Mouse (Mus musculus) midbrain, embryonic 12.5 days (tissue): ENCODE data around the gene Adamts15. TPM values are rescaled to one million over a fixed set of nuclear protein-coding genes. Genes with fewer than 3 reads are reported as not detected.

ENCODE experiments used
- ATAC-seq: fragments of 200-750 bp; cut with Nextera tagmentation; 2 replicates; pipeline ENCODE4 v1.8.0; 2017; ENCODE audit warnings: low read depth, moderate TSS enrichment, moderate library complexity; ENCODE audit not compliant: low FRiP score
- H3K27ac ChIP-seq: fragments of 300-500 bp; sonication (generic); replicated peaks from 2 replicates; pipeline ENCODE4 v1.5.1; 2016; ENCODE audit warnings: mild to moderate bottlenecking
- H3K27me3 ChIP-seq: fragments of 300-500 bp; sonication (generic); 2 replicates; pipeline ENCODE4 v1.6.1; 2016; ENCODE audit warnings: mild to moderate bottlenecking
- H3K36me3 ChIP-seq: fragments of 300-500 bp; sonication (generic); 2 replicates; pipeline ENCODE4 v1.6.1; 2016
- H3K4me1 ChIP-seq: fragments of 300-500 bp; sonication (generic); 2 replicates; pipeline ENCODE4 v1.6.1; 2016
- H3K4me2 ChIP-seq: fragments of 300-500 bp; sonication (generic); replicated peaks from 2 replicates; pipeline ENCODE4 v1.6.1; 2016; ENCODE audit warnings: mild to moderate bottlenecking, moderate library complexity
- H3K4me3 ChIP-seq: fragments of 300-500 bp; sonication (generic); 2 replicates; pipeline ENCODE4 v1.5.1; 2016; ENCODE audit warnings: mild to moderate bottlenecking
- H3K9ac ChIP-seq: fragments of 300-500 bp; sonication (generic); replicated peaks from 2 replicates; pipeline ENCODE4 v1.6.1; 2016; ENCODE audit warnings: mild to moderate bottlenecking, moderate library complexity
- H3K9me3 ChIP-seq: fragments of 300-500 bp; sonication (generic); 2 replicates; pipeline ENCODE4 v1.6.1; 2016; ENCODE audit warnings: mild to moderate bottlenecking
- WGBS: fragments of 180-500 bp; shearing (Covaris S2); methylation state at CpG from one replicate; pipeline ENCODE4 v1.1.7; 2016; 5-methylcytosine and 5-hydroxymethylcytosine counted together
- polyA plus RNA-seq: library from polyadenylated mRNA; unstranded; fragments of >200 nt; fragmentation: Nextera tagmentation; extraction: Ambion mirVana; gene quantifications from 2 replicates; pipeline ENCODE4 v1.2.1, GENCODE M21; 2016

The Adamts15 gene
- polyA plus RNA-seq, 1 experiment from 2014 or later, result 8.8 TPM

GRCm38 (mm10) chr9:30919686-30920085 lies 2.6 kb downstream of the Adamts15 start:
- Histone ChIP-seq H3K9ac (no peak overlapping the region), H3K36me3 (no peaks in the 10 kb centered on the region), H3K27me3 (peaks cover 42% of the 10 kb centered on the region), H3K9me3 (no peaks in the 10 kb centered on the region), H3K4me1 (peaks cover 12% of the 10 kb centered on the region), H3K4me3 (no peak overlapping the region), H3K4me2 (no peak overlapping the region), H3K27ac (no peak overlapping the region)
- WGBS, result 91% methylated on average over 9 of the region's 9 CpGs
- no peak for ATAC-seq

DNA sequence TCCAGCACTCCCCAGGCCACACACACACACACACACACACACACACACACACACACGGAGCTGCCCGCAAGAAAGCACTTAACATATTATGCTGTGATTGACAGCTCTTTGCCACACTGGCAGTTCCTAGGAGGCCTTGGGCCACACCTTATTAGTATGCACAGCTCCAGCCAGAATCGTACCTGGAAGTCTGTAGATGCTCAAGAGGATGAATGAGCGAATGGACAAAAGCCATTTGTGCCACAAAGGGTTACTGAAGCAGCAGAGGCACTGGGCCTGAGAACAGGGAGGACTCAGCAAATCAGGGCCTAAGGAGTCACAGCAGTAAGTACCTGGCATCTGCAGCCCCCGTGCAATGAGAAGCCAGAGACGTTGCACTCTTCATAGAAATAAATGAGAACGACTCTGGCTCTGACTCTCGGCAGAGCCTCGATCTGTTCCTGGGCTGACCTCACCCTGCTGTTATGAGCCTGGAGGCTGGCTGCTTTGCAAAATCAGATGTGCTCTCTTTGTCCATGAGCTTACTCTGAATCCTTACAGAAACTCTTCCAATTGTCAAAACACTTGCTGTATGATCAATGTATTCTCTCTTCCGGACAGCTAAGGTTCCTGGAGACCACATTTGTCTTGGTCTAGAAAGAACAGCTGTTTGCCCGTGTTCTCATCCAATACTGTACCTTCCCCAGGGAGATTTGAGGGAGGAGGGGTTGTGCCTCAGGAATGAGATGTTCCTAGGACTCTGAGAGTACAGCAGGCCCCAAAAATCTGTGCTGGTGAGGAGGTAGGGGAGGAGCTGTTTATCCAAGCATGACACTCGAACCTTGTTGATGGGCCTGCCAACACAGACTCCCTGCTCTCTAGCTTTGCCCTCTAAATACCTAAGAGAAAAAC lies 3.5 kb downstream of the Adamts15 start:
- Histone ChIP-seq H3K9ac (no peak overlapping the region), H3K4me2 (no peak overlapping the region), H3K9me3 (no peaks in the 10 kb centered on the region), H3K4me3 (no peak overlapping the region), H3K27me3 (peaks cover 42% of the 10 kb centered on the region), H3K4me1 (peaks cover 12% of the 10 kb centered on the region), H3K27ac (no peak overlapping the region), H3K36me3 (no peaks in the 10 kb centered on the region)
- ATAC-seq, result peak; percentile 19; the same call in 1 of the 2 replicates
- WGBS, result 57% methylated on average over 12 of the region's 12 CpGs

DNA sequence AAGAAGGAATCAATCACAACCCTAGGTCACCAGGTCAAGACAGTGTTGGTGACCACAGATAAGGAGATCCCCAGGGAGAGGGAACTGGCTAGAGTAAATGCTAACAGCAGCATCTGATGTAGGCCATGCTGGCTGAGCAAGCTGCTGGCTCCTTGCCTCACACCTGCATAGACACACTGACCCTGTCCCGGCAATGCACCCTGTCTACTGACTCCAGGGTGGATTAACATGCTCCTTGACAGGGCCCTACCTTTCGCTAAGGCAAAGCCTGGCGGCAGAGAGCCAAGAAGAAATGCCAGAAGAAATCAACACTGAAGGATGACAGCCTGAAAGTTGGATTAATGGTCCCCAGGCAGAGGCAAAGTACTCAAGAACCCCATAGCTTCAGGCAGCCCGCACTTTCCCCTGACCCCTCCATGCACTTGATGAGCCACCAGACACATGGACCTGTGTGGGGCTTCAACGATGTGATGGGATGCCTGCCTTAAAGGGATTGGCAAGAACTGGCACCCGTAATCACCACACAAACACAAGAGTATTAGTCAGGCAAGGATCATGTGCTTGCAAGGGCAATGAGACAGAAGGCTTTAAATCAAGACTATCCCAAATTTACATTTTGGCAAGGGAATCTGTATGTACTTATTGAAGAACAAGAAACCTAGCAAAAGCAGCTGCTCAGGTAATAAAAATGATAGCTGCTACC lies 5.8 kb downstream of the Adamts15 start:
- peaks cover 4% of the 10 kb centered on the region for H3K4me1 ChIP-seq
- no peaks in the 10 kb centered on the region for H3K9me3 ChIP-seq
- H3K4me2 ChIP-seq, result no peak overlapping the region
- H3K27ac ChIP-seq, result no peak overlapping the region
- no peak for ATAC-seq
- peaks cover 19% of the 10 kb centered on the region for H3K27me3 ChIP-seq
- H3K9ac ChIP-seq, result no peak overlapping the region
- no peaks in the 10 kb centered on the region for H3K36me3 ChIP-seq
- H3K4me3 ChIP-seq, result no peak overlapping the region
- WGBS, result 93% methylated on average over 6 of the region's 6 CpGs

DNA sequence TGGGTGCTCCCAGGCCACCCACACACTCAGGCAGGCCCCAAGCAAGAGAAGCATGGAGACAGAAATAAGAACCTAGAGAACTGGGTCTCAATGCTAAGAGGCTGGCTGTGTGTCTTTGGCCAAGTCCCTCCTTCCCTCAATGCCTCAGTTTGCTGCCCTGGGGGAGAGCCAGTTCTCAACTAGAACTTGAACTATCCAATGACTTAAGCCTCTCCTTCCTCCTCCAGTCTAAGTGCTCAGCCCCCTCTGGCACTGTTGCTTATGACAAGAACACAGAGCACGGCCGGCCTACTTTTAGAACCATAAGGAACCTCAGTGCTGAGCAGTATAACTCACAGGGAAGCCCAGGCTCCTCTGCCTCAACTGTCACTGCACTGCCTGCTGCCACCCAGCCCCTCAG lies 8.0 kb downstream of the Adamts15 start:
- H3K27me3 ChIP-seq, result peaks cover under 1% of the 10 kb centered on the region; the same call in 1 of the 2 replicates
- no peak overlapping the region for H3K27ac ChIP-seq
- H3K4me3 ChIP-seq, result no peak overlapping the region
- WGBS, result 86% methylated on average over 2 of the region's 2 CpGs
- H3K9ac ChIP-seq, result no peak overlapping the region
- H3K4me2 ChIP-seq, result no peak overlapping the region
- no peaks in the 10 kb centered on the region for H3K36me3 ChIP-seq
- ATAC-seq, result no peak
- no peaks in the 10 kb centered on the region for H3K9me3 ChIP-seq
- 0 out of 2 replicates have a peak, but pooled peaks cover 2% of the 10 kb centered on the region for H3K4me1 ChIP-seq

- 75% methylated on average over 3 of the region's 3 CpGs for WGBS
- H3K36me3 ChIP-seq, result no peaks in the 10 kb centered on the region
- no peak overlapping the region for H3K4me2 ChIP-seq
- no peak overlapping the region for H3K4me3 ChIP-seq
- H3K9me3 ChIP-seq, result no peaks in the 10 kb centered on the region
- no peak for ATAC-seq
- H3K4me1 ChIP-seq, result 0 out of 2 replicates have a peak, but pooled peaks cover under 1% of the 10 kb centered on the region
- H3K27me3 ChIP-seq, result no peaks in the 10 kb centered on the region
- H3K9ac ChIP-seq, result no peak overlapping the region
- H3K27ac ChIP-seq, result no peak overlapping the region
Observed at GRCm38 (mm10) chr9:30913429-30913828, 8.8 kb downstream of the Adamts15 start.

DNA sequence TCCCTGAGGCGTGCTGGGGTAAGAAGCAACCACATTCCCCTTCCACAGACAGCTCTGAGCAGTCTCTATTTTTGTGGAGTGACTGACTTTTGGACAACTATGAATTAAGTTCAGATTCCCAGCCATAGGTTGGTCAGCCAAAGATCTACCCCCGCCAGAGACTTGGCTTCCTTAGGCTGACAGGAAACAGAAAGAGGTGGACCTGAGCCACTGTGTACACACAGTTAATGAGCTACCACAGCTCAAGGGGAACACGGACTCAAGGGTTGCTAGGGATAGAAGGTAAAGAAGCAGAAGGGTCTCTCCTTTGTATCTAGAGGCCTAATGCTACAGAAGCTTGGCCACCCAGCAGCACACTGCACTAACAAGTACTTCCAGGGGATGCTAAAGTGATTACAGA lies 10.1 kb downstream of the Adamts15 start:
- H3K36me3 ChIP-seq, result no peaks in the 10 kb centered on the region
- H3K27ac ChIP-seq, result no peak overlapping the region
- WGBS, result 74% methylated on average over 3 of the region's 3 CpGs
- H3K4me1 ChIP-seq, result no peaks in the 10 kb centered on the region
- no peak overlapping the region for H3K4me2 ChIP-seq
- no peaks in the 10 kb centered on the region for H3K27me3 ChIP-seq
- H3K4me3 ChIP-seq, result no peak overlapping the region
- H3K9me3 ChIP-seq, result no peaks in the 10 kb centered on the region
- no peak for ATAC-seq
- no peak overlapping the region for H3K9ac ChIP-seq

- H3K4me3 ChIP-seq, result no peak overlapping the region
- H3K27me3 ChIP-seq, result no peaks in the 10 kb centered on the region
- H3K27ac ChIP-seq, result no peak overlapping the region
- no peaks in the 10 kb centered on the region for H3K36me3 ChIP-seq
- no peaks in the 10 kb centered on the region for H3K9me3 ChIP-seq
- 90% methylated on average over 5 of the region's 5 CpGs for WGBS
- no peak overlapping the region for H3K4me2 ChIP-seq
- H3K4me1 ChIP-seq, result no peaks in the 10 kb centered on the region
- H3K9ac ChIP-seq, result no peak overlapping the region
- ATAC-seq, result no peak
Observed at GRCm38 (mm10) chr9:30910491-30910890, 11.8 kb downstream of the Adamts15 start.

DNA sequence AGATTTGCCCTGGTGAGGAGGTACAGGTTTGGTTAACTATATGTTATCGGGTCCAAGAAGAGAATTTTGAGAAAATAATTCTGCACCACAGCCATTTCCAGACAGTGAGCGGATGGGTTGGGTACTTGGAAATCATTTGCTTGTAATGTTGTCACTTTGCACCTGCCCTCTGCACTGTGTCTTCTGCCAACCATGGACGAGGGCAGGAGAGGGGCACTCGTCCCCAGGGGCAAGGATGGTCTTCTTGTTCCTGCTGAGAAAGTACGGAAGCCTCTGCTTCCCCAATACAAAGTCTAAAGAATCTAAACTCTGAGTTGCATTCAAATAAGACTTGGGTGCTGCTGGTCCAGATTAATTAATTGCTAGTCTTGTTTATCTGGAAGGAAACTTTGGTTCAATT lies 13.3 kb downstream of the Adamts15 start:
- Histone ChIP-seq H3K27me3 (no peaks in the 10 kb centered on the region), H3K36me3 (no peaks in the 10 kb centered on the region), H3K27ac (no peak overlapping the region), H3K9me3 (no peaks in the 10 kb centered on the region), H3K4me1 (no peaks in the 10 kb centered on the region), H3K4me3 (no peak overlapping the region), H3K9ac (no peak overlapping the region), H3K4me2 (no peak overlapping the region)
- ATAC-seq, result no peak
- WGBS, result 80% methylated on average over 5 of the region's 5 CpGs

DNA sequence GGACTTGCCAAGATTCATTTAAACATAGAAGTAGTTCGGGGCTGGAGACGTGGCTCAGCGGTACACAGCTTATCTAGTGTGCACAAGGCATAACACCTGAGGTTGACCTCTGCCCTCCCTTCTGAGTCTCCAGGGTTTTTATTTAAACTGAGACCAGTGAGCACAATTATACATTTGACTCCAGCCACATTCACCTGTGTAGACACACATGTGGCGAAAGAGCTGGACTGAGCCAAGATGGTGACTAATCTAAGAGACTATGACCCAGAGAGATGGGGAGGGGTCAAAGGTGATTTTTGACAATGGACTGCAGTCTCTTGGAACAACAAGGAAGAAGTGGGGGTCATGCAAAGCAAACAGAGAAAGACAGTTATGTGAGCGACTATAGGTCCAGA lies 14.0 kb downstream of the Adamts15 start:
- H3K9ac ChIP-seq, result no peak overlapping the region
- H3K4me3 ChIP-seq, result no peak overlapping the region
- no peak overlapping the region for H3K27ac ChIP-seq
- no peaks in the 10 kb centered on the region for H3K4me1 ChIP-seq
- no peaks in the 10 kb centered on the region for H3K27me3 ChIP-seq
- H3K9me3 ChIP-seq, result no peaks in the 10 kb centered on the region
- ATAC-seq, result no peak
- no peaks in the 10 kb centered on the region for H3K36me3 ChIP-seq
- 89% methylated on average over 5 of the region's 5 CpGs for WGBS
- H3K4me2 ChIP-seq, result no peak overlapping the region

- Histone ChIP-seq H3K4me1 (no peaks in the 10 kb centered on the region), H3K36me3 (no peaks in the 10 kb centered on the region), H3K27me3 (no peaks in the 10 kb centered on the region), H3K4me3 (no peak overlapping the region), H3K9me3 (no peaks in the 10 kb centered on the region), H3K9ac (no peak overlapping the region), H3K4me2 (no peak overlapping the region), H3K27ac (no peak overlapping the region)
- no peak for ATAC-seq
- whole genome bisulfite sequencing, result 56% methylated on average over 5 of the region's 5 CpGs
Observed at GRCm38 (mm10) chr9:30907677-30908295, 14.5 kb downstream of the Adamts15 start.

DNA sequence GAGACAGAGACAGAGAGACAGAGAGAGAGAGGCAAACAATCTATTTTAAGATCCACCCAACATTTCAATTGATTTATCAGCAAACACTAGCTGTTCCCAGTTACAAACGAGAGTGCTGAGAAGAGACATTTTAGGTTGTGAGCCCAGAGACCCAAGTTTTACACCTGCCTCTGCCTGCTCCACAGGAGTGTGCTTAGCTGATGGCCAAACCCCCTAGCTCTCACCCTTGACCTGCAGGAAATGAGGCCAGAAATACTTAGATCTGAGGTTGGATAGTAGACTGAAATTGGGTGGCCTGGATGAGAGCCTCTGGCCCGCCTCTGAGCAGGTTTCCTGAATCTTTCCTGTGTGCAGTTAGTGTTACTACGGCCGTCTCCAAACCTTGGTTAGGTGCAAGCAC lies 15.8 kb downstream of the Adamts15 start:
- ATAC-seq, result no peak
- WGBS, result 86% methylated on average over 4 of the region's 4 CpGs
- H3K4me2 ChIP-seq, result no peak overlapping the region
- no peaks in the 10 kb centered on the region for H3K4me1 ChIP-seq
- H3K36me3 ChIP-seq, result no peaks in the 10 kb centered on the region
- no peaks in the 10 kb centered on the region for H3K27me3 ChIP-seq
- no peak overlapping the region for H3K27ac ChIP-seq
- H3K9ac ChIP-seq, result no peak overlapping the region
- H3K4me3 ChIP-seq, result no peak overlapping the region
- no peaks in the 10 kb centered on the region for H3K9me3 ChIP-seq

DNA sequence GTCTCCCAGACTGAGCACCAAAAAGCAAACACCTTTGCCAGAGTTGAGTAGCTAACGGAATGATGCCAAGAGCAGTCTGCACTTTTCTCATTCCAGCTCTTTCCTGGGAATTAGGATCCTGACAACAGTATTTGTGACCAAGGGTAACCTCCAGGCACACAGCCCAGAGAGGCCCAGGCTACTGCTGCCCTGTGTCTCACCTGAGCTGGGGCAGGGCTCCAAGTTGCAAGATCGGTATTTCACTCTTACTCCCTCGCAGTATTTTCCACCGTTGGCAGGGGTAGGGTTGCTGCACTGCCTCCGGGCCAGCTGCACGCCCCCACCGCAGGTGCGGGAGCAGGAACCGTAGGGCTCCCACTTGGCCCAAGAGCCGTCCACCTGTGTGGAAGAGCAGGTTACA lies 16.4 kb downstream of the Adamts15 start:
- H3K4me2 ChIP-seq, result no peak overlapping the region
- no peaks in the 10 kb centered on the region for H3K27me3 ChIP-seq
- H3K9me3 ChIP-seq, result no peaks in the 10 kb centered on the region
- no peak overlapping the region for H3K27ac ChIP-seq
- H3K4me1 ChIP-seq, result no peaks in the 10 kb centered on the region
- no peaks in the 10 kb centered on the region for H3K36me3 ChIP-seq
- H3K4me3 ChIP-seq, result no peak overlapping the region
- no peak overlapping the region for H3K9ac ChIP-seq
- no peak for ATAC-seq
- WGBS, result 92% methylated on average over 10 of the region's 10 CpGs
